Mouse (Mus musculus) left cerebral cortex, postnatal 25 days (tissue): ENCODE measurements at regions not wholly inside any gene's neighbourhood (a gene's known extent, or its start where the extent isn't known, plus 50 kb on each side); places are given as distances from the start of the nearest gene placed in this dataset.

ENCODE experiments used
- DNase-seq, 2 experiments: peaks; one replicate each; pipeline ENCODE4 v3.0.0; 2022; ENCODE audit warnings: low spot score in 2 of 2, mixed read lengths in 1 of 2
- intact Hi-C: fragments of 180-260 bp; cut with DNase I; formaldehyde crosslinking; loops from one replicate; pipeline ENCODE4 v1.15.1; 2025

DNA sequence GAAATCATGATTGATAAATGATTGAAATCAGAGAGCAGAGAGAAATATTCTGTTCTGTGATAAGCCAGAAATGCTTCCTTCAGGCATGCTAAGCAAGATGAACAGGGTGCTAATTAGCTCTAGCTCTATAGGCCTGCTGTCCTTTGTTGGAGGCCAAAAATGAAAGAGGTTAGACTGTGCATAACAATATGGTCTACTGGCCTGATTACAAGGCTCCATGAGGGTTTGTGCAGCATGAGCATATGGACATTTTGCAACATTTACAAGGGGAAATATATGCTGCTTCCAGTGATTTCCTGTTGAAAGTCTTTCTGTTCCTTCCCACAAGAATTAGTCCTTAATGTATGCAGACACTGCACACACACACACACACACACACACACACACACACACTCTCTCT lies 114.3 kb downstream of the Ldoc1 start:
- intact Hi-C loops = no loop called here

DNA sequence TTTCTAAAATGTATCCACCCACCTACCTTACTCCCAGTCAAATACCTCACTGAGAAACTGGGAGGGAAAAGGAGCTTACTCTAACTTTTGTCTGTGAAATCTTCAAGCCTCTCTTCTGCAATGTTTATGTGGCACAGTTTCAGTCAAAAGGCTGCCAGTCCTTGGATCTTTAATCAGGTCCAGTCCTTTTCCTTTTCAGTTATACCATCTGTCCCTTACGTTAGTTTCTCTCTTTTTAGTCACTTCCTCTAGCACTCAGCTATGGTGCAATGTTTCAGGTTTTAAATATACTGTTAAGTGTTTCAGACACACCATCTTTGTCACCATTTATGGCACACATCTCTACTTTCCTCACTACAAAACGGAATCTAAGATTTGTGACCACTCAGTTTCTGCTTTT lies 115.0 kb downstream of the Ldoc1 start:
- intact Hi-C loops = no loop called here
- peak in 1 of 2 experiments; percentile 59 for DNase-seq

More for the DNA sequence above, 114.3 kb downstream of the Ldoc1 start:
- peak in 1 of 2 experiments; percentile 14 for DNase-seq
